Mouse (Mus musculus): ENCODE measurements at regions not wholly inside any gene's neighbourhood (a gene's known extent, or its start where the extent isn't known, plus 50 kb on each side); places are given as distances from the start of the nearest gene placed in this dataset.

DNA sequence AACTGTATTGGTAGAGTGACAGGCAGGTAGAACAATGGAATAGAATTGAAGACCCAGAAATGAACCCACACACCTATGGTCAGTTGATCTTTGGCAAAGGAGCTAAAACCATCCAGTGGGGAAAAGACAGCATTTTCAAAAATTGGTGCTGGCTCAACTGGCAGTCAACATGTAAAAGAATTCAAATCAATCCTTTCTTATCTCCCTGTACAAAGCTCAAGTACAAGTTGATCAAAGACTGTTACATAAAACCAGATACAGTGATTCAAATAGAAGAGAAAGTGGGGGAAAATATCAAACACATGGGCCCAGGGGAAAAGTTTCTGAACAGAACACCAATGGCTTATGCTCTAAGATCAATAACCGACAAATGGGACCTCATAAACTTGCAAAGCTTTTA is 200.0 kb upstream of the Tle1 start:
- Histone ChIP-seq H3K4me3 (ENCODE audit: insufficient read depth, low read length) (no peak overlapping the region), H3K27ac (ENCODE audit: insufficient read depth, low read depth, low read length) (no peak overlapping the region), H3K4me1 (ENCODE audit: control insufficient read depth, insufficient read depth, low read length) (peaks cover 19% of the 10 kb centered on the region)
- TF ChIP-seq POLR2A (IDR thresholded peaks at IDR 0.05; ENCODE audit: borderline replicate concordance, low read depth, low read length) = no peak

DNA sequence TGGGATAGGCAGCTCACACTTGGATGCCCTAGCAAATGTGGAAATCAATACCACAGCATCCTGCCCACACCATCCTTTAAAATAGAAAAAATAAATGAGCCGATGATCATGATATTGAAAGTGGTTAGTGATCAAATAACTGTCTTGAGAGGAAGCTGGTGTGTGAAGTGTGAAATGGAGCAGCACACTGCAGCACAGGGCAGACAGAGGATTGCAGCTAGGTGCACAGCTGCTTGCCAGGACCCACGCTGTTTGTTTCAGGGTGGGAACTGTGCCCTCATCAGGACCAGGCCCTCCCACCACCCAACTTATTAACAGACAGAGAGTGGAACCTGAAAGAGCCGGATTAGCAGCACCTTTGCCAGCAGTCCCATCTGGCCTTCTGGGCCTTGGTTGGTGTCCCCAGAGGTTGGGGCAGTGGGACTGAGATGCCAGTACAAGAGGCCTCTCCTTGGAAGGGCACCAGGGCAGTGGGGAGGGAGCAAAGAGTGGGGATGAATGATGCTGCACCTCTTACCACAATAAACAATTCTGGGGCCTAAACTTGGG is 191.2 kb upstream of the Tle1 start:
- H3K4me3 ChIP-seq (ENCODE audit: insufficient read depth, low read length) = no peak overlapping the region
- peaks cover 6% of the 10 kb centered on the region for H3K4me1 ChIP-seq (ENCODE audit: control insufficient read depth, insufficient read depth, low read length)
- TF ChIP-seq CTCF (IDR thresholded peaks at IDR 0.05; ENCODE audit: low read depth, low read length) (no peak), POLR2A (IDR thresholded peaks at IDR 0.05; ENCODE audit: borderline replicate concordance, low read depth, low read length) (no peak)
- H3K27ac ChIP-seq (ENCODE audit: insufficient read depth, low read depth, low read length) = no peak overlapping the region

DNA sequence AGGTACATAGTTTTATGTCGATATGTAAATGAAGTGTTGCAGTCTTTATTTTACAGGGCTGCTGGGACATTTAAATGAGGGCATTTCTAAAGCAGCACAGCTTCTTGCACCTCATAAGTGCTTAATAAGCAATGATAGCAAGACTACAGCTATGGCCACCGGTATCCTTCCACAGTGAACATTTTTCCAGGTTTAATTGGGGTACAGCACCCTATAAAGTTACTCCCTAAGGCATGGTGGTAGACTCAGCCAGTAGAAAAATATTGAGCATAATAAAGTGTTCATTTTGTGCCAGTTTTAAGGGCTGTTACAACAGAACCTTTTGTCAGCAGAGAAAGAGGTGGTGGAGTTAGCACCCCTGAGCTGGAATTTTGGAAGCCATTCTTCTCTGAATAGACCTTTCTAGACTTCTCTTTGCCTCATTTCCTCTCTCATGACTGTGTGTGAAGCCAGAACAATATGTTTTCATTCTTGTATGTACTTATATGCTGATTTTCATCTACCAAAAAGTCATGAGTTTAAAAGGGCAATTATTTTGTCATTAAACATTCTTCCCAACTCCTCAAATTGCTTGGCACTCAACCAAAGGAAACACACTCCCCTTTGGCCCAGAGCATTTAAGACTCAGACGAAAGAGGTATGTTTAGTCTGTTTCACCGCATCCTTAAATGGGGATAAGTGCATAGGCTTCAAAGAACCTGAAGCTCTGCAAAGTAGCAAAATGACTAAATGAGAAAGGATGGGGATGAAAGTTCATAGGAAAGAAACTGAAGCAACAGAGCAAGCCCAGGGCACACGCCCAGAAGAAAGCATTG is 189.3 kb upstream of the Tle1 start:
- H3K4me3 ChIP-seq (ENCODE audit: insufficient read depth, low read length) = no peak overlapping the region
- H3K27ac ChIP-seq (ENCODE audit: insufficient read depth, low read depth, low read length) = no peak overlapping the region
- TF ChIP-seq CTCF (IDR thresholded peaks at IDR 0.05; ENCODE audit: low read depth, low read length) (no peak), POLR2A (IDR thresholded peaks at IDR 0.05; ENCODE audit: borderline replicate concordance, low read depth, low read length) (no peak)
- H3K4me1 ChIP-seq (ENCODE audit: control insufficient read depth, insufficient read depth, low read length) = peaks cover 6% of the 10 kb centered on the region

DNA sequence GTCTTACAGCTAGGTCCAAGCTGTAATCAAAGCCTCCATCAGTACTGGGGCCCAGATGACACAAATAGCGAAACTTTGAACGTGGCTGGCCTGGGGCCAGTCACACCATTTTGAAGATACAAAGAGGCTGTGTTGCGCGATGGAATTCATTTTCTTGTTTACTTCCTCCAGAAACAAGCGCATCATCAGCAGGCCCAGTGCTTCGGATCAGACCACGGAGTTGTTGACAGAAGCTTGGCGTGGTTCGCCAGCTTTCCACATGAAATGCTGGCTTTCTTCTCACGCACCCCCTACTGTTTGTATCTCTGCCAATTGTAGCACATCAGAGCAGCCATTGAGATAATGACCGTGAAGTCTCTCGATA is 184.2 kb upstream of the Tle1 start:
- H3K4me3 ChIP-seq (ENCODE audit: insufficient read depth, low read length) = no peak overlapping the region
- no peak overlapping the region for H3K27ac ChIP-seq (ENCODE audit: insufficient read depth, low read depth, low read length)
- TF ChIP-seq CTCF (IDR thresholded peaks at IDR 0.05; ENCODE audit: low read depth, low read length) = no peak
- TF ChIP-seq POLR2A (IDR thresholded peaks at IDR 0.05; ENCODE audit: borderline replicate concordance, low read depth, low read length) = no peak
- H3K4me1 ChIP-seq (ENCODE audit: control insufficient read depth, insufficient read depth, low read length) = peaks cover 16% of the 10 kb centered on the region

DNA sequence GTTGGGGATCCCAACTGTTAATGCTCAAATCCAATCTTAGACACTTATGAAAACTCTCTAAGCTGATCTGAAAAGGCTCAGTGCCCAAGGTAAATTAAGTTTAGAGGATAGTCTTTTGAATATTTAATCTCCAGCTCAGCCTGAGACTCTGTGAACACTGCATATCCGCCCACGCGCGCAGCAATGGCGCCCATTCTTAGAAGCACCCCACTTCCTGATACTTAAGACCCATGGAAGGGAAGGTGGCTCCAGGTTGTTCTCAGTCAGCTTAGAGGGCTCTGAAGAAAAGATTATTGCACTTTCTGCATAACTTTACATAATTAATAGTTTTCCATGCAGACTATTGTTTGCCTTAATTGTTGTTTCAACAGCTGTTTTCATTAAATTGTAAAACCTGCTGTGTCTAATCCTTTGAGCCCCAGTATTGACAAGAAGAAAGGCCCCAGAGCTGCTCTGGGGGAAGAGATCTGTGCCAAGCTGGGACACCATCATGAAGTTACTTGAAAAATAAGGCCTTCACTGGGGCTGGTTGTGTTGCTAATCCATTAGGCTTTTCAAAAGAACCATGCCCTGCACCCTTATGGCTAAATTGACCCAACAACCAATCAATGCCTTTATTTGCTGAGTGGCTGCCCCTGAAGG is 183.7 kb upstream of the Tle1 start:
- no peak for TF ChIP-seq POLR2A (IDR thresholded peaks at IDR 0.05; ENCODE audit: borderline replicate concordance, low read depth, low read length)
- no peak for TF ChIP-seq CTCF (IDR thresholded peaks at IDR 0.05; ENCODE audit: low read depth, low read length)
- no peak overlapping the region for H3K4me3 ChIP-seq (ENCODE audit: insufficient read depth, low read length)
- no peak overlapping the region for H3K27ac ChIP-seq (ENCODE audit: insufficient read depth, low read depth, low read length)
- peaks cover 16% of the 10 kb centered on the region for H3K4me1 ChIP-seq (ENCODE audit: control insufficient read depth, insufficient read depth, low read length)

DNA sequence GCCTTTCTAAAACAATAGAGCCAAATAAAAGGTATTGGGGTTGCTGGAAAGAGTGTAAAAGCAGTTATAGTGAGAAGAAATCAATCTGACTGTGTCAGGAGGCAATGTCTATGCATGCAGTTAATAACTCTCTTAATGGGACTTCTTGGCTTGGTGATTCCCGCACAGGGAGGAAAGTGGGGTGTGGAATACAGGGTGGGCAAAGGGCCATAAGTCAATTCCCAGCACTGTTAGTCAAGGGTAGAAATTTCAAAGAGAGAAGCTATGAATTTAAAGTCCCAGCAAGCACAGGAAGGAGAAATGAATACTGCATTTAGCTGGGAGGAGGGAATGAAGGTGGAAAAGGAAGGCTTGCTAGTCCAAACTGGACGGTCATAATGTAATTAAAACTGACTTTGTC is 183.0 kb upstream of the Tle1 start:
- H3K4me3 ChIP-seq (ENCODE audit: insufficient read depth, low read length) = no peak overlapping the region
- TF ChIP-seq POLR2A (IDR thresholded peaks at IDR 0.05; ENCODE audit: borderline replicate concordance, low read depth, low read length) (no peak), CTCF (IDR thresholded peaks at IDR 0.05; ENCODE audit: low read depth, low read length) (no peak)
- H3K27ac ChIP-seq (ENCODE audit: insufficient read depth, low read depth, low read length) = no peak overlapping the region
- peaks cover 22% of the 10 kb centered on the region for H3K4me1 ChIP-seq (ENCODE audit: control insufficient read depth, insufficient read depth, low read length)

DNA sequence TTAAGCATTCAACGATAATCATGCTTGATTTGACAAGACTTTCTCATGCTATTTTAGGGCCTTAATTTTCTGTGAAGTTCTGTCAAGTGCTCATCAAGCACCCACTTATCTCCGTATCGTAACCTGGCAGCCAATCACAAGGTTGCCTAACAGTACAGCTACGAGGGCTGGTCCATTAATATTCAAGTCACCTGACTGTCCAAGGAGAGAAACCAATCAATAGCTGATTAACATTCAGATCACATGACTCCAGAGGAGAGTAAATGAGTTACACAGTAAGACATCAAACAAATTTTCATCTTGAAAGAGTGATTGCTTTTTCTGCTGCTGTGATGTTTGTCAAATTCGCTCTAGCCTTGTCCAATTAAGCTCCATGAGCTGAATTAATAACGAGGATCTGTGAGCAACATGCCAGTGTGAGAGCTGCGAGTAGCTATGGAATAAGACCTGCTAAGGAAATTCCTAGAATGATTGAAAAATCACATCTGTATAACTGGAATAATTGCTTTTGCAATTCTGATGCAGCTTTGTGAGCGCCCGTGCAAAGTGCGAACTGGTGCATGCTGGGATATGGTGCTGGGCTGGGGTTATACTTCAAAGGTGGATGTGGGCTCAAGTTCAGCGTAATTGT is 181.9 kb upstream of the Tle1 start:
- TF ChIP-seq CTCF (IDR thresholded peaks at IDR 0.05; ENCODE audit: low read depth, low read length) (no peak), POLR2A (IDR thresholded peaks at IDR 0.05; ENCODE audit: borderline replicate concordance, low read depth, low read length) (no peak)
- Histone ChIP-seq H3K4me1 (ENCODE audit: control insufficient read depth, insufficient read depth, low read length) (peaks cover 20% of the 10 kb centered on the region), H3K27ac (ENCODE audit: insufficient read depth, low read depth, low read length) (no peak overlapping the region), H3K4me3 (ENCODE audit: insufficient read depth, low read length) (no peak overlapping the region)

DNA sequence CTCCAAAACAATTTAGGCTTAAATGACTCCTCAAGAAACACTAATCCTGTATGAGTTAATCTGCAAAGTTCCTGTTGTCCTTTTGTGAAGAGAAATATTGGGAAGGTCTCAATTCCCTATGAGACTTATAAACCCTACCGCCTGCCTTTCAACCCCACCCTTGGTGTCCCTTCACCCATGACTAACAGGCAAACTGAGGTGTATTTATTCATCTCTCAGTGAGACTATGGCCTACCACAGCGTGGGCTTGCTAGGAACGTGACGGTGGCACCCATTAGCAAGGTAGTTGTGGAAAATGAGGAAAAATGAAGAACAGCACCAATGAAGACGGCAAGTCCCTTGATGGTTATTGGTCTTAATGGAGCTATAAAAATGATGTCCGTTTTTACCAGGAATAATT is 181.0 kb upstream of the Tle1 start:
- Histone ChIP-seq H3K4me3 (ENCODE audit: insufficient read depth, low read length) (no peak overlapping the region), H3K27ac (ENCODE audit: insufficient read depth, low read depth, low read length) (no peak overlapping the region), H3K4me1 (ENCODE audit: control insufficient read depth, insufficient read depth, low read length) (peaks cover 20% of the 10 kb centered on the region)
- TF ChIP-seq CTCF (IDR thresholded peaks at IDR 0.05; ENCODE audit: low read depth, low read length) (no peak), POLR2A (IDR thresholded peaks at IDR 0.05; ENCODE audit: borderline replicate concordance, low read depth, low read length) (no peak)

DNA sequence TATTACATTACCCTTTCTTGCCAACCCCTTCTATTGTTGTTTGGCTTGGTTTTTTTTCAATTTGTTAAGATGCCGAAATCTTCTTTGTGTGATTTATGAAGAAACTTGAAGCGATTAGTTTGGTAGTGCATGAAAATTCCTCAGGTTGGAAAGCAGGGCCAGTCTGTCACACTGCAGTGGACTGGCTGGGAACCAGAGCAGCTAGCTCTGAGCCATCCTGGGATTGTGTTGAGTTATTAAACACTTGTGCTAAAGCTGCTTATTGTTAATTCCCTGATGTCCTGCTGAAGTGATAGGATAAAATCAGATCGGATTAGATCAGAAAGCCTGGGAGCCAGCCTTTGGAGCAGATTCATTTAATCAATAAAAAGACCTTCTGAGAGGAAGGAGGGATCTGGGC is 180.4 kb upstream of the Tle1 start:
- H3K4me3 ChIP-seq (ENCODE audit: insufficient read depth, low read length) = no peak overlapping the region
- peaks cover 20% of the 10 kb centered on the region for H3K4me1 ChIP-seq (ENCODE audit: control insufficient read depth, insufficient read depth, low read length)
- TF ChIP-seq POLR2A (IDR thresholded peaks at IDR 0.05; ENCODE audit: borderline replicate concordance, low read depth, low read length) (no peak), CTCF (IDR thresholded peaks at IDR 0.05; ENCODE audit: low read depth, low read length) (no peak)
- no peak overlapping the region for H3K27ac ChIP-seq (ENCODE audit: insufficient read depth, low read depth, low read length)

DNA sequence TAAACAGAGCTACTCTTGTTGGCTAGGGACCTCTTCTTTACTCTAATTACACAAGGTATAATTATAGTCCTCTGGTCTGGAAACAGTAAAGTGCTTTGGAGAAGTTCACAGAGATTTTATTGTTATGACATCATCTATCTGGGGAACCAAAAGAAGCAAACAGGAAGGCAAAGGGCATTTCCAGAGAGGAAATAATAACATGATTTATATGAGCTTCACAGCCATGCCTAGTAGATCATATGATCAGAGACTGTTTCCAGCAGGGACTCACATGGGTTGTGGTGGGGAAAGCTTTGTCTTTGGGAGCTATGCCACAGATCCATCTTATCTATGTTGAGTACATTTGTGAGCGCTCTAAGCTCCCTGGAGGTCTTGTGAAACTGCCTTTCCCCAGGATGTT is 178.8 kb upstream of the Tle1 start:
- Histone ChIP-seq H3K4me1 (ENCODE audit: control insufficient read depth, insufficient read depth, low read length) (peaks cover 20% of the 10 kb centered on the region), H3K27ac (ENCODE audit: insufficient read depth, low read depth, low read length) (peak overlapping the region; percentile 92), H3K4me3 (ENCODE audit: insufficient read depth, low read length) (no peak overlapping the region)
- TF ChIP-seq CTCF (IDR thresholded peaks at IDR 0.05; ENCODE audit: low read depth, low read length) (no peak), POLR2A (IDR thresholded peaks at IDR 0.05; ENCODE audit: borderline replicate concordance, low read depth, low read length) (no peak)
